In the genomic region with DNA sequence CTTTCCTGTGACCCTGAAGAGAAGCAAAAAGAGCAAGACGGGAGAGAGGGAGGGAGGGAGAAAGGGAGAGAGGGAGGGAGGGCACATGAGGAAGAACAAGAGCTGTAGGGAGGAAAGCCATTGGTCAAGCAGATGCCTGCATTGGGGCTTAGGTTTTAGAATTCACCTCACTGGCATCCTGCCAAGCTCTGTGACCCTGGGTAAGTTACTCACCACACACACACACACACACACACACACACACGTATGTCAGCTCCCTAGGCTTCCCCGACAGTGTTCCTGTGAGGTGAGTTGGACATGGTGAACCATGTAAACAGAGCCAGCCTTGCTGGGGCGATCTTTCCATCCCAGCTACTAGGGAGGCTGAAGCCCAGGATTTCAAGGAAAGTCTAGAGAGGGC, we compare ENCODE assay signal across 13 mouse cellular contexts. TPM values are rescaled to one million over a fixed set of nuclear protein-coding genes. Genes with fewer than 3 reads are reported as not detected.
DNase-seq lines count a peak whose midpoint lies in the region; ATAC-seq and TF ChIP-seq lines count a peak whose summit lies in the region.
"Had no signal": no experiment of that assay in that cellular context is flagged by ENCODE, and none has a peak within 500 bp of the region (broad histone marks: within the 10 kb centered on the region; RNA-seq: fewer than 3 reads in every experiment).

No protein-coding gene starts in this region.

- peak; percentile 60 for ATAC-seq in liver, postnatal 0 days

- H3K36me3 ChIP-seq in liver, postnatal 0 days (replicated peaks; ENCODE audit: insufficient read depth, low read length): no peaks in the 10 kb centered on the region
- H3K36me3 ChIP-seq: forebrain, embryonic 10.5 days; heart, embryonic 12.5 days; limb, embryonic 13.5 days had no signal

- no peaks in the 10 kb centered on the region for H3K9me3 ChIP-seq in liver, postnatal 0 days (ENCODE audit: low read length)
- H3K9me3 ChIP-seq: forebrain, embryonic 10.5 days; heart, embryonic 12.5 days; limb, embryonic 13.5 days had no signal

- H3K4me2 ChIP-seq in liver, postnatal 0 days (ENCODE audit: low read depth, low read length): peak overlapping the region; percentile 10
- H3K4me2 ChIP-seq: heart, embryonic 12.5 days; limb, embryonic 13.5 days had no signal

- H3K4me3 ChIP-seq in liver, postnatal 0 days (ENCODE audit: low read depth, low read length): no peak overlapping the region
- H3K4me3 ChIP-seq: forebrain, embryonic 10.5 days; heart, embryonic 12.5 days; limb, embryonic 13.5 days had no signal

- H3K27me3 ChIP-seq in liver, postnatal 0 days (ENCODE audit: insufficient read depth, low read length): no peaks in the 10 kb centered on the region
- H3K27me3 ChIP-seq: heart, embryonic 12.5 days; limb, embryonic 13.5 days had no signal

- WGBS in liver, postnatal 0 days (ENCODE audit: insufficient replicate concordance): 57% methylated on average over 4 of the region's 4 CpGs

- peak overlapping the region; percentile 79 for H3K27ac ChIP-seq in liver, postnatal 0 days (ENCODE audit: low read depth)
- H3K27ac ChIP-seq: forebrain, embryonic 10.5 days; limb, embryonic 13.5 days had no signal

- no peak for TF ChIP-seq EP300 in liver, postnatal 0 days (IDR thresholded peaks at IDR 0.05; ENCODE audit: low read depth)

- H3K9ac ChIP-seq in liver, postnatal 0 days (replicated peaks): no peak overlapping the region
- H3K9ac ChIP-seq: heart, embryonic 12.5 days; limb, embryonic 13.5 days had no signal

- H3K4me1 ChIP-seq in liver, postnatal 0 days (ENCODE audit: insufficient read depth): peaks cover 15% of the 10 kb centered on the region

- DNase-seq in liver, postnatal 0 days: peak; percentile 49
- DNase-seq in liver: no peak
- DNase-seq in forelimb bud, embryonic 11.5 days (ENCODE audit: low read depth, low spot score): peak; percentile 16
- DNase-seq in kidney, adult 8-10 months: peak; percentile 63 to 64
- peak; percentile 46 to 60 for DNase-seq in kidney, postnatal 4 days
- no peak for DNase-seq in heart, postnatal 36 days
- no peak for DNase-seq in gastrocnemius, postnatal 4 days (ENCODE audit: low spot score in 2 of 2)
- DNase-seq: cerebellum, adult 18-20 months; lung, adult 2 months; midbrain, embryonic 14.5 days had no signal

- no peak for TF ChIP-seq CTCF in liver, postnatal 0 days (IDR thresholded peaks at IDR 0.05; ENCODE audit: low read depth)

- intact Hi-C loops in heart, postnatal 36 days (cut with DNase I): no loop called here

RNA-seq across cellular contexts. Expression of a gene that starts 55.0 kb away (rescaled TPM):
- 17.4 and 17.8 TPM in 2 replicates for polyA plus RNA-seq in liver, postnatal 0 days (2015; fragmentation: Nextera tagmentation; extraction: Ambion mirVana)
- total RNA-seq in heart, postnatal 36 days (2021): 10 to 100 TPM; 22.6 to 23.7 TPM
- total RNA-seq in gastrocnemius, postnatal 4 days (2021): 10 to 100 TPM; 27.7 to 27.9 TPM

RNA-seq across cellular contexts. Expression of a gene that starts 55.5 kb away (rescaled TPM):
- polyA plus RNA-seq in liver, postnatal 0 days (2015; fragmentation: Nextera tagmentation; extraction: Ambion mirVana): 2.3 and 3.0 TPM in 2 replicates
- 10 to 100 TPM; 54.3 to 54.6 TPM for total RNA-seq in heart, postnatal 36 days (2021)
- 10 to 100 TPM; 38.3 to 40.1 TPM for total RNA-seq in gastrocnemius, postnatal 4 days (2021)

Comparison
In these comparisons a context has a peak if more than half of its experiments do, and no peak if none do; other contexts are left out.
1. DNase-seq: peak in liver, postnatal 0 days (single experiment), forelimb bud, embryonic 11.5 days (single experiment), kidney, adult 8-10 months (2 of 2) and kidney, postnatal 4 days (2 of 2); none in liver (single experiment), heart, postnatal 36 days (0 of 2) and gastrocnemius, postnatal 4 days (0 of 2).